Mouse (Mus musculus) embryo, embryonic 11 days (tissue): Measurements from ENCODE around the gene Ly6g6c.

Source experiments
- DNase-seq: peaks from one replicate; pipeline ENCODE4 v3.0.0-alpha.2; 2015

Ly6g6c gene

DNA sequence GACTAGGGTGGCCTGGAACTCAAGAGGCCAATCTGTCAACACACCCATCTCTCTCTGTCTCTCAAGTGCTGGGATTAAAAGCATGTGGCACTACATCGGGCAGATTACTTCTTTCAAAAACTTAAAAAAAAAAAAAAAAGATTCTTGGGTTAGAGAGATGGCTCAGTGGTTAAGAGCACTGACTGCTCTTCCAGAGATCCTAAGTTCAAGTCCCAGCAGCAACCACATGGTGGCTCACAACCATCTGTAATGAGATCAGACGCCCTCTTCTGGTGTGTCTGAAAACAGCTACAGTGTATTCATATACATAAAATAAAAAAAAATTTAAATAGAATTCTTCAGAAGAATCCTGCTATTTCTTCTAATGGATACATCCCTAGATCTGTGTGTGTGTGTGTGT, 23.0 kb downstream of the Ly6g6c start:
- DNase-seq, result no peak

- DNase-seq, result peak; percentile 98
Observed at GRCm38 (mm10) chr17:35088825-35089644, 23.8 kb downstream of the Ly6g6c start, which contains the start of gene Abhd16a. TSS of gene Abhd16a (plus strand) at chr17:35089263.

GRCm38 (mm10) chr17:35090166-35090932, 25.2 kb downstream of the Ly6g6c start:
- DNase-seq, result no peak

DNA sequence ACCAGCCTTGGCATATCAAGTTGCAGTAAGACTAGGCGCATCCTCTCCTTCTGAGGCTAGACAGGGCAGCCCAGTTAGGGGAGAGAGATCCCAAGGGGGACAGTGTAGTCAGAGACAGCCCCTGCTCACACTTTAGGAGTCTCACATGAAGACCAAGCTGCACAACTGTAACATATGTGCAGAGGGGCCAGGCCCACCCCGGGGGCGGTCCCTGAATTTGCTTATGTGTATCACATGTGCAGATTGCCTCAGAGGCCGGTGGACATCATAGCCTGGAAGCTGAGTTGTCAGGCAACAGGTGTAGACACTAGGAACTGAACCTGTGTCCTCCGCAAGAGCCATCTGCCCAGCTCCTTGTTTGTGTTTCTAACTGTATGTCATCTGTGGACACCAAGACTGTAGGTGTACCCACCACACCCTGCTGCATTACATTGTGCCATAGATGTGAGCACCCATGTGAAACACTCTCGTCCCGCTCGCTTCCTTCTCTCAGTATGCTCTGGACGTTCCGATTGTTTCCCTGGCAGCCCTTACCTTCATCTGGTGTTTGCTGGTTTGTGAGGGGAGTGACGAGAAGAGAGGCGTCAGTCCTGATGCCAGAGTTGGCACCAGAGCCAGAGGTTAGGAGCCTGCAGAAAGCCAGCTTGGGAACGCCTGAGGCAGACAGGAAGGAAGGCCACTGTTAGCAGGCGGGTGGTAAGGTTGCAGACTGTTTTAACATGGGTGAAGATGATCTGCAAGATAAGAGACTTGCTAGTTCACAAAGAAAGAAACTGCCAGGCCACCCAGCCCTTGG, 27.4 kb downstream of the Ly6g6c start:
- DNase-seq, result no peak

GRCm38 (mm10) chr17:35094475-35095365, 29.5 kb downstream of the Ly6g6c start:
- DNase-seq, result no peak

DNA sequence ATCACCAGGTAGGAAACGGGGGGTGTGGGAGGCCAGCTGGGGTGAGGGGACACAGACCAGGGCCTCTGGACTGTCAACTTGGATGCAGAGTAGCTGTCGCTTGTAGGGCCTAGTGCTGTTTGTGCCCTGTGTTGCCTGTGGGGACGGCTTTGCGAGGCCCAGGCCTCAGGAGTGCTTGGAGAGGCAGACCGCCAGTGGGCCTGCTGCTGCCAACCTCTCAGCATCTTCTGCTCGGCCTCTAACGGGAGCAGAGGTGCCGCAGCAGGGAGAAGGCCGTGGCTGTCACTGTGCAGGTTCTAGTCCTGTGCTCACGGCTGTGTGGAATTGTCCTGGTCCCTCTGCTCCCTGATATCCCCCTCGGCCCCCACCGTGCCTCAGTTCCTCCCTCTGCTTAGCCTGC, 31.4 kb downstream of the Ly6g6c start:
- DNase-seq, result no peak

- no peak for DNase-seq
Observed at GRCm38 (mm10) chr17:35097164-35097655, 32.0 kb downstream of the Ly6g6c start.

GRCm38 (mm10) chr17:35100196-35100765, 35.1 kb downstream of the Ly6g6c start:
- no peak for DNase-seq

- DNase-seq, result no peak
Observed at GRCm38 (mm10) chr17:35101161-35101560, 36.0 kb downstream of the Ly6g6c start.

DNA sequence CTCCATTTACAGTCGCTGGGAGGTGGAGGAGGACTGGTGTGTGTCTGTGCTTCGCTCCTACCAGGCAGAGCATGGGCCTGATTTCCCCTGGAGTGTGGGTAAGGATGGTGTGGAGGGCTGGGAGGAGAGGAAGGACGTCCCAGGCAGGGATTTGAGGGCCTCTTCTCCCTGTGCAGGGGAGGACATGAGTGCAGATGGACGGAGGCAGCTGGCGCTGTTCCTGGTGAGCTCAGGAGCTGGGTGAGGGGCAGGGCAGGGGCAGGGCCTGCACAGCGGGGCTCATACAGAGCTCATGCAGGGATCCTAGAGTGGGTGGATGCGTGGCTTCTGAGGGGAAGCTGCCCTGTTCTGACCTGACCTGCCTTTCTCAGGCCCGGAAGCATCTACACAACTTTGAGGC, 37.1 kb downstream of the Ly6g6c start:
- no peak for DNase-seq

DNA sequence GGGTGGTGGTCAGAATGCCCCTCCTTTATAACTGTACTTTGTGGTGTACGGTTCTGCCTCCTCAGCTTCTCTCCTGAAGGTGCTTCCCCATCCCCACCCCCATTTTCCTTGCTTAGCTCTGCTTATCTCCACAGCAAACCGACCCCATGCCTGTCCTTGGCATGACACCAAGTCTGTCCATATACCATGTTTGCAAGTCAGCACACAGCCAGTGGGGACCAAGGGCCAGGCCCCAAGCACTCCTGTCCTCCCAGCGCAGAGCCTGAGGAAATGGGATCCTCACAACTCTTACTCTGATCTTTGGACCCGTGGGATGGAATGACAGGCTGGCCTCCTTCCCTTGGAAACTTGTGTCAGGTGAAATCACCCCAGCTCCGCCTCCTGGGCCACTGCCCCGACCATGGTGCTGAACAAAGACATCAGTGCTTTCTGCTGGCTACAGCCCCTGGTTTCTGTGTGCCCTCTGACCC, 38.1 kb downstream of the Ly6g6c start:
- DNase-seq, result no peak

- no peak for DNase-seq
Observed at GRCm38 (mm10) chr17:35104079-35104478, 38.9 kb downstream of the Ly6g6c start.

DNA sequence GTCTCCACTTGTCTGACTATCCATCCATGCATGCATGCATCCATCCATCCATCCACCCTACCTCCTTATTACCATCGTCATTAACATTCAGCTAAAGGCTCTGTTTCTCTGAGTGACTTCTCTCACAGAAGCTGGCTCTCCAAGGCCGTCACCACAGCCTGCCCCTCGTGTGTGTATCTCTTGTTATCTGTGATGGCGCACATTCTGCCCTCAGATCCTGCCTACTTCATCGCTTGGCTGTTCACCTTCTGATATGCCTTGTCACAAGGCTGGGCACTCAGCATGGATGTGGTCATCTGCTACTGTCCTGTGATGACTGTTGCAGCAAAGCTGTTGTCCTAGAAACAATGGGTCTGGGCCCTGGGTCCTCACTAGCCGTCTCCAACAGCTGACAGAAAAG, 39.6 kb downstream of the Ly6g6c start:
- no peak for DNase-seq

- peak; percentile 73 for DNase-seq
Observed at GRCm38 (mm10) chr17:35105740-35106389, 40.7 kb downstream of the Ly6g6c start.

DNA sequence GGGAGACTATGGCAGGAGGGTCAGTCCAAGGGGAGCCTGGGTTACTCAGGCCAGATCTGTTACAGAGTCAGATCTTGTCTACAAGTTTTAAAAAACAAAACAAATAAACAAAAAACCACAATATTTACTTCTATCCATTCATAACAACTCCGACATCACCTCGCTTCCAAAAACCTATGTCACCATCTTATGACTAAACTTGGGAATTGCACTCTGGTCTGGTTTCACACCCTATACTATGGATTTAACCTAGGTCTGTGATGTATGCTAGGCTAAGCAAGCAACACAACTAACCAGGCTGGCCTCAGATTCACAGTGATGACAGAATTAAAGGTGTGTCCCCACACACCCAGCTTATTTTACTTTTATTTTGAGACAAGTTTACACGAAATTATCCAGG, 41.3 kb downstream of the Ly6g6c start:
- DNase-seq, result no peak

GRCm38 (mm10) chr17:35108097-35108496, 42.9 kb downstream of the Ly6g6c start, which contains the start of gene Ly6g5c:
TSS of gene Ly6g5c (plus strand) at chr17:35108279.
- no peak for DNase-seq

DNA sequence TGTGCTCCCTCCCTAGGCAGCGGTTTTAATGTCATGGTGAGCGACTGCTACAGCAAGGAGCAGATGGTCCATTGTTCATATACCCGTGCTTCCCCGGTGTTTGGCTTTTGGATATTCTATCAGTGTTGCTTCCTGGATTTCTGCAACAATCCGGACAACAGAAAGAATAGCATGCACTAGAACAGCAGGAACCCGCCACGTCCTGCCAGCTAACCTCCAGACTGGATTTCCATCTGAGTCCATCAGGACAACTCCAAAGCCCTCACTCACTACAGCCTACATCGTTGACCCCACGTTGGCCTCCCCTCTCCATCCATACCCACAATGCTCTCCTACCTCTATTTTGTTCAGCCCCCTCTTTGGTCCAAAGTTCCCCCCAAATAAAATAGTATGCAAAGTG, 46.6 kb downstream of the Ly6g6c start:
- no peak for DNase-seq

DNA sequence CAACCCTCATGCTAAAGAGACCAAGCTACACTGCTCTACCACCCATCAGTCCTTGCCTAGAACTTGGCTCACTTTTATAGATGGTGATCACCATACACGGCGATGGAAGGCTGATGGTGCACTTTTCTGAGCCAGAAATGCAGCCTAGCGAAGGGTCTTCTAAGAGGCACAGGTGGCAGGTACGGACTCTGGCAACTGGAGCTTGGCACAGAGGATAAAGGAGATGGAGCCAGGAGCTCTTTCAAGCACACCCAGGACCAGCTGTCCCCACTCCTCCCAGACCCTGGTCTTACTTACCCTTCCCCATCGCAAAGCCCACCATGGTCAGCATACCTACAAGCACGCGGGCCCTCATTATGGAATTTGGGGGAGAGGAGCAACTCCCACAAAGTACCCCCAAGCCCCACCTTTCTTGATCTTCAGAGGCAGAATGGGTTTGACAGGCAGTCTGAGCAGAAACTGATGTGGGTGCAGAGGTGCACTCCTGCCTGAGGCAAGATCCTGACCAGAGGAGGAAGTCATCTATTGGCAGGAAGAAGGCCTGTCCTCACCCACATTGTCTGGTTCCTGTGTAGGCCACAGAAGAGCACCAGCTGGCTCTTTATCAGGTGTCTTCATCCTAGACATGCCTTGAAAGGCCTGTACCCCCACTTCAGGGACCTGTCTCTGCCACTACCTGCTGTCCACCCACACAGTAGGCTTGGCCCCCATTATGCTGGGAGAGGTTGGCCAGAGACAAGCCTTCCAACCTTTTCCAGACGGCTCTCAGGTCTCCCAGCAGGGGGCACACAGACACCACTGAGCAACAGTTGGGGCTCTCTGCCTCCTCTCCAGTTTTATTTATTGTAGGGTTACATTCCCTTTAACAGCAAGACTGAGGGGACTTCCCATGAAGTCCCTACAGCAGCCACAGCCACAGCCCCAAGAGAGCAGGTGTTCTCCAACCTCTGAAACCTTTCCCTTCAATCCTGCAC, 50.1 kb downstream of the Ly6g6c start, which contains the start of gene Ly6g5b:
Gene Ly6g5b, minus strand, starts transcription at position 383 of the 974 bp plus-strand sequence.
- no peak for DNase-seq
